Mouse (Mus musculus): ENCODE data around the gene Rras. TPM values are rescaled to one million over a fixed set of nuclear protein-coding genes. Genes with fewer than 3 reads are reported as not detected.

Rras gene
- polyA plus RNA-seq, 1 experiment, result 56.8 TPM

DNA sequence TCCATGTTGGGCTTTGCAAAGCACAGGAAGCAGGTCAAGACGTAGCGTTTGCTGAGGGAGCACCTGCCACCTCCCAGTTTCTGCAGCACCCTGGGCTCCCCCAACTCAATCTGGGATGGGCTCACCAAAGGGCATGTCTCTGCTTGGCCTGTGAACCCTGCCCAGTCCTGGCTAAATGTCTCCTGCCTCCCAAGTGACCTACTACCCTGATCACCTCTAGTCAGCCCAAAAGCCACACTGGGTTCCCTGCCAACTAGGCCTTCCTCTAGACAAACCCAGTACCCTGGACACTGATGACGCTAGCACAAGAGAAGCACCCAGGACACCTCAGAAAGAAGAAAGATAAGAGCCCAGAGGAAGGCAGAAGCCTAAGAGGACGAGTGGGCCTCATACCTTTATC, 4.9 kb upstream of the Rras start:
- TF ChIP-seq USF1 (IDR thresholded peaks at IDR 0.05; ENCODE audit: low read depth), result no peak
- no peak for TF ChIP-seq FOSL1 (IDR thresholded peaks at IDR 0.05; ENCODE audit: insufficient read depth, low read length, poor library complexity, severe bottlenecking)
- no peak for TF ChIP-seq CTCF (IDR thresholded peaks at IDR 0.05; ENCODE audit: control insufficient read depth, insufficient read depth, insufficient read length)
- no peak for TF ChIP-seq CEBPB (IDR thresholded peaks at IDR 0.05; ENCODE audit: low read depth)
- TF ChIP-seq MYOD1 (IDR thresholded peaks at IDR 0.05; ENCODE audit: control insufficient read depth, insufficient read length, low read depth), result no peak
- no peak for TF ChIP-seq MYOG (IDR thresholded peaks at IDR 0.05; ENCODE audit: control insufficient read depth, extremely low read depth, insufficient read length)
- no peak for TF ChIP-seq MAX (IDR thresholded peaks at IDR 0.05)
- Histone ChIP-seq H3K27me3 (ENCODE audit: control insufficient read depth, insufficient read depth, insufficient read length) (no peaks in the 10 kb centered on the region), H3ac (ENCODE audit: control insufficient read depth, insufficient read length, low read depth) (no peak overlapping the region), H3K4me3 (ENCODE audit: insufficient read depth, poor library complexity, severe bottlenecking) (no peak overlapping the region), H3K79me3 (ENCODE audit: low read depth) (peaks cover 36% of the 10 kb centered on the region), H3K79me2 (ENCODE audit: control insufficient read depth, insufficient read depth) (peaks cover 63% of the 10 kb centered on the region), H3K36me3 (ENCODE audit: control insufficient read depth, insufficient read depth) (peaks cover 34% of the 10 kb centered on the region)

GRCm38 (mm10) chr7:45013366-45014095, 4.2 kb upstream of the Rras start:
- TF ChIP-seq FOSL1 (IDR thresholded peaks at IDR 0.05; ENCODE audit: insufficient read depth, low read length, poor library complexity, severe bottlenecking) (no peak), MYOD1 (IDR thresholded peaks at IDR 0.05; ENCODE audit: control insufficient read depth, insufficient read length, low read depth) (no peak), USF1 (IDR thresholded peaks at IDR 0.05; ENCODE audit: low read depth) (no peak), CEBPB (IDR thresholded peaks at IDR 0.05; ENCODE audit: low read depth) (no peak), MYOG (IDR thresholded peaks at IDR 0.05; ENCODE audit: control insufficient read depth, extremely low read depth, insufficient read length) (no peak), CTCF (IDR thresholded peaks at IDR 0.05; ENCODE audit: control insufficient read depth, insufficient read depth, insufficient read length) (no peak), MAX (IDR thresholded peaks at IDR 0.05) (no peak)
- H3K79me3 ChIP-seq (ENCODE audit: low read depth), result peaks cover 36% of the 10 kb centered on the region
- peaks cover 68% of the 10 kb centered on the region for H3K79me2 ChIP-seq (ENCODE audit: control insufficient read depth, insufficient read depth)
- no peak overlapping the region for H3K4me3 ChIP-seq (ENCODE audit: insufficient read depth, poor library complexity, severe bottlenecking)
- H3K36me3 ChIP-seq (ENCODE audit: control insufficient read depth, insufficient read depth), result peaks cover 34% of the 10 kb centered on the region
- no peaks in the 10 kb centered on the region for H3K27me3 ChIP-seq (ENCODE audit: control insufficient read depth, insufficient read depth, insufficient read length)
- H3ac ChIP-seq (ENCODE audit: control insufficient read depth, insufficient read length, low read depth), result no peak overlapping the region

DNA sequence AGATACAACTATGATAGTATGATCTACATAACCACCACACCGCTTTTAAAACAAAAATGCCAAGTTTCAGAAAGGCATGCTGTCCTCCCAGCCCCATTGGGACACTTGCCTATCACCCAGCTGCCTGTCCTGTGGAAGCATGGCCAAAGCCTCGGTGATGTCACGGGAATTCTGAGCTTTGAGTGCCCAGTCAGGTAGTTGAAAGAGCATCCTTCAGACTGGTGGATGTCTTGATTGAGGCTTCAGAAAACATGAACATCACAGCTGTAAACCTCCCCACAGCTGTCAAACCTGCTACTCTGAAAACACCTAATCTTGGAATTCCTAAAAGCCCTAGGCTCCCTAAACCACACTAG, 3.7 kb upstream of the Rras start:
- peaks cover 36% of the 10 kb centered on the region for H3K79me3 ChIP-seq (ENCODE audit: low read depth)
- peaks cover 33% of the 10 kb centered on the region for H3K36me3 ChIP-seq (ENCODE audit: control insufficient read depth, insufficient read depth)
- H3K79me2 ChIP-seq (ENCODE audit: control insufficient read depth, insufficient read depth), result peaks cover 66% of the 10 kb centered on the region
- H3K4me3 ChIP-seq (ENCODE audit: insufficient read depth, poor library complexity, severe bottlenecking), result no peak overlapping the region
- TF ChIP-seq MAX (IDR thresholded peaks at IDR 0.05), result no peak
- TF ChIP-seq CEBPB (IDR thresholded peaks at IDR 0.05; ENCODE audit: low read depth), result no peak
- no peak for TF ChIP-seq CTCF (IDR thresholded peaks at IDR 0.05; ENCODE audit: control insufficient read depth, insufficient read depth, insufficient read length)
- no peak for TF ChIP-seq MYOD1 (IDR thresholded peaks at IDR 0.05; ENCODE audit: control insufficient read depth, insufficient read length, low read depth)
- TF ChIP-seq FOSL1 (IDR thresholded peaks at IDR 0.05; ENCODE audit: insufficient read depth, low read length, poor library complexity, severe bottlenecking), result no peak
- TF ChIP-seq USF1 (IDR thresholded peaks at IDR 0.05; ENCODE audit: low read depth), result no peak
- no peak for TF ChIP-seq MYOG (IDR thresholded peaks at IDR 0.05; ENCODE audit: control insufficient read depth, extremely low read depth, insufficient read length)
- H3K27me3 ChIP-seq (ENCODE audit: control insufficient read depth, insufficient read depth, insufficient read length), result no peaks in the 10 kb centered on the region
- no peak overlapping the region for H3ac ChIP-seq (ENCODE audit: control insufficient read depth, insufficient read length, low read depth)

DNA sequence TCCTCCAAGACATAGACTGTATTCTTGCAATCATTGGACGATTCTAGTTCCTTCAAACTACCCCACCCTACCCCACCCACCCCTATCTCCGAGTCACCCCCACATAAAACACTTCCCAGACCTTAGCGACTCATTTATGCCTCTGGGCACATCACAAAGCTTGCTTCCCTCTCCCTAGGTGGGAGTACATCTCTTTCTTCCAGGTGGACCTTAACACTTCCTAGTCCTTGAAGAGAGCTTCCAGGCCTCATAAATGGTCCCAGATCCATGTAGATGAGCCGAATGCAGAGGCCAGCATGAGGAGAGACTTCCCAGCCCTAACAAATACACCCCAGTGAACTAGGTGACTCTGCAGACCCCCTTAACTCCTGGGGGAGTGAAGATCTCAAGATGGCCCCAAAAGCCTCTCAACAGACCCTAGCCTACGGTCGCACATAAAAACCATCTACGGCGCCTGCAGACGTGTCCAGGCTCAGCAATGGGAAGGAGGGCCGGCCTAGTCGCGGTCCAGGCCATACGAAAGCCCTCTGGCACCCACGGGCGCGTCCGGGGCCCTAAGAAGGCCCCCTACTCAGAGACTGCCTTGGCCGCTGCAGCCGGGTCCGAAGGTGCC, 2.3 kb upstream of the Rras start:
- peak overlapping the region; percentile 99 for H3ac ChIP-seq (ENCODE audit: control insufficient read depth, insufficient read length, low read depth)
- H3K36me3 ChIP-seq (ENCODE audit: control insufficient read depth, insufficient read depth), result peaks cover 21% of the 10 kb centered on the region
- TF ChIP-seq MAX (IDR thresholded peaks at IDR 0.05), result no peak
- no peak for TF ChIP-seq MYOD1 (IDR thresholded peaks at IDR 0.05; ENCODE audit: control insufficient read depth, insufficient read length, low read depth)
- TF ChIP-seq CTCF (IDR thresholded peaks at IDR 0.05; ENCODE audit: control insufficient read depth, insufficient read depth, insufficient read length), result no peak
- TF ChIP-seq MYOG (IDR thresholded peaks at IDR 0.05; ENCODE audit: control insufficient read depth, extremely low read depth, insufficient read length), result no peak
- no peak for TF ChIP-seq CEBPB (IDR thresholded peaks at IDR 0.05; ENCODE audit: low read depth)
- peaks cover 53% of the 10 kb centered on the region for H3K79me2 ChIP-seq (ENCODE audit: control insufficient read depth, insufficient read depth)
- H3K79me3 ChIP-seq (ENCODE audit: low read depth), result peaks cover 31% of the 10 kb centered on the region
- peak overlapping the region; percentile 89 for H3K4me3 ChIP-seq (ENCODE audit: insufficient read depth, poor library complexity, severe bottlenecking)
- no peaks in the 10 kb centered on the region for H3K27me3 ChIP-seq (ENCODE audit: control insufficient read depth, insufficient read depth, insufficient read length)

DNA sequence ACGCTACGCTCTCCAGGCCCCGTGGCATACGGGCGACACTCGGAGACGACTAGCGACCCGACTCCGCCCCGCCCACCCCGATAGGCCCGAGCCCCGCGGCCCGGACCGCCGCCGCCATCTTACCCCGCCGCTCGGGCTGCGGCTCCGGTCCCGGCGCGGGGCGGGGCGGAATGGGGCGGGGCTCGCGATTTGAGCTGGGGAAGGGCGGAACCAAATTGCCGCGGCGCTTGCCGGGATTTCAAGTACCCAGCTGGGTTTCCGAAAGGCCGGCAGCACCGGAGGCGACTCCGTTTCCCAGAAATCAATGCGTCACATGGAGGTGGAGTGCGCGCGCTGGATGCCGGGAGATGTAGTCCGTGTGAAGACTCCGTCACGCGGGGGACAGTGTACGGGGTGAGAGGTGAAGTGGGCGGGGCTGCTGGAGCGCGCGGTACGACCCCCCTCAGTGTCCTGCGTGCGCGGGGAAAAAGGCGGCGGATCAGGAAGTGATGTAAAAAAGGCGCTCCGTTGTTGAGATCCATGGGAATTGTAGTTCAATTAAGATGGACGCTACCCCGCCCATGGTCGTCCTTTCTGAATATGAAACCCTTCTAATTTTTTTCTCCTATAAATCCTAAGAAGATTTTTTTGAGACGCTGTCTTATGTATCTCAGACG, 1.7 kb upstream of the Rras start, which contains the start of gene Scaf1:
Gene Scaf1 (minus strand): TSS at position 407 of the 656 bp plus-strand sequence.
- Histone ChIP-seq H3K79me3 (ENCODE audit: low read depth) (peaks cover 31% of the 10 kb centered on the region), H3K4me3 (ENCODE audit: insufficient read depth, poor library complexity, severe bottlenecking) (peak within 1 kb of the TSS; percentile 89), H3K36me3 (ENCODE audit: control insufficient read depth, insufficient read depth) (peaks cover 21% of the 10 kb centered on the region), H3ac (ENCODE audit: control insufficient read depth, insufficient read length, low read depth) (peak within 1 kb of the TSS; percentile 99), H3K79me2 (ENCODE audit: control insufficient read depth, insufficient read depth) (peaks cover 50% of the 10 kb centered on the region), H3K27me3 (ENCODE audit: control insufficient read depth, insufficient read depth, insufficient read length) (no peaks in the 10 kb centered on the region)
- peak; percentile 85 for TF ChIP-seq USF1 (IDR thresholded peaks at IDR 0.05; ENCODE audit: low read depth)
- TF ChIP-seq MYOG (IDR thresholded peaks at IDR 0.05; ENCODE audit: control insufficient read depth, extremely low read depth, insufficient read length), result no peak
- no peak for TF ChIP-seq CTCF (IDR thresholded peaks at IDR 0.05; ENCODE audit: control insufficient read depth, insufficient read depth, insufficient read length)
- no peak for TF ChIP-seq MAX (IDR thresholded peaks at IDR 0.05)
- TF ChIP-seq FOSL1 (IDR thresholded peaks at IDR 0.05; ENCODE audit: insufficient read depth, low read length, poor library complexity, severe bottlenecking), result no peak

All from C2C12 (cell line).